In genomic region chr8:104535378-104535777, GRCm38 (mm10) we compare ENCODE assay signal across 8 mouse cellular contexts. TPM values are rescaled to one million over a fixed set of nuclear protein-coding genes. Genes with fewer than 3 reads are reported as not detected.
A peak's percentile ranks its signal among the peaks of the same experiment; 100 is the strongest.
DNase-seq lines count a peak whose midpoint lies in the region; ATAC-seq and TF ChIP-seq lines count a peak whose summit lies in the region.

No protein-coding gene starts in this region.

- no peaks in the 10 kb centered on the region for H3K9me3 ChIP-seq in hindbrain, embryonic 15.5 days
- no peaks in the 10 kb centered on the region for H3K9me3 ChIP-seq in midbrain, embryonic 15.5 days

- H3K4me2 ChIP-seq in hindbrain, embryonic 15.5 days: peak overlapping the region; percentile 83
- peak overlapping the region; percentile 60 for H3K4me2 ChIP-seq in midbrain, embryonic 15.5 days

- peaks cover 26% of the 10 kb centered on the region for H3K4me1 ChIP-seq in hindbrain, embryonic 15.5 days (replicated peaks)
- peaks cover 25% of the 10 kb centered on the region for H3K4me1 ChIP-seq in midbrain, embryonic 15.5 days

- peaks cover 25% of the 10 kb centered on the region for H3K27me3 ChIP-seq in hindbrain, embryonic 15.5 days
- H3K27me3 ChIP-seq in midbrain, embryonic 15.5 days (replicated peaks): peaks cover 16% of the 10 kb centered on the region; the same call in 1 of the 2 replicates

- no peak for DNase-seq in left cerebral cortex, adult 2 months (ENCODE audit: extremely low spot score in 1 of 2, low spot score in 2 of 2)
- DNase-seq in left cerebral cortex, postnatal 10 days (ENCODE audit: extremely low spot score in 1 of 2, low spot score in 2 of 2): no peak
- peak; percentile 9 for DNase-seq in c-Kit-positive CD71-positive TER-119-positive erythroid progenitor cells, embryonic 14.5 days (ENCODE audit: low spot score)
- DNase-seq in gastrocnemius, postnatal 4 days (ENCODE audit: low spot score in 2 of 2): no peak
- DNase-seq in testis, postnatal 10 days (ENCODE audit: low spot score): no peak

- peak overlapping the region; percentile 95 for H3K9ac ChIP-seq in hindbrain, embryonic 15.5 days
- H3K9ac ChIP-seq in midbrain, embryonic 15.5 days: peak overlapping the region; percentile 87; the same call in 1 of the 2 replicates

- intact Hi-C loops in left cerebral cortex, adult 2 months (cut with DNase I): loop anchor here (2.0 to 5.0 kb wide), 2 partner anchors 35 to 93 kb away; partner anchors contain the start of gene Dync1li2
- intact Hi-C loops in left cerebral cortex, postnatal 10 days (cut with DNase I): loop anchor here (5.0 kb wide), 1 partner anchor 37 kb away; no protein-coding TSS in a partner anchor

- H3K36me3 ChIP-seq in hindbrain, embryonic 15.5 days: no peaks in the 10 kb centered on the region
- H3K36me3 ChIP-seq in midbrain, embryonic 15.5 days (replicated peaks): no peaks in the 10 kb centered on the region

- H3K27ac ChIP-seq in left cerebral cortex, adult 2 months: peak overlapping the region; percentile 95
- no peak overlapping the region for H3K27ac ChIP-seq in hindbrain, embryonic 15.5 days (replicated peaks)
- no peak overlapping the region for H3K27ac ChIP-seq in midbrain, embryonic 15.5 days

- WGBS in hindbrain, embryonic 15.5 days: 49% methylated on average over 7 of the region's 7 CpGs
- WGBS in midbrain, embryonic 15.5 days: 37% methylated on average over 7 of the region's 7 CpGs

- H3K4me3 ChIP-seq in left cerebral cortex, adult 2 months: peak overlapping the region; percentile 97
- H3K4me3 ChIP-seq in hindbrain, embryonic 15.5 days: peak overlapping the region; percentile 82
- peak overlapping the region; percentile 66 for H3K4me3 ChIP-seq in midbrain, embryonic 15.5 days

- TF ChIP-seq CTCF in left cerebral cortex, adult 2 months (IDR thresholded peaks at IDR 0.05): no peak

- 0 out of 2 replicates have a peak, but pooled peaks have one; percentile 14 for ATAC-seq in hindbrain, embryonic 15.5 days (ENCODE audit: low FRiP score, low read depth)
- ATAC-seq in midbrain, embryonic 15.5 days (replicated peaks): 0 out of 2 replicates have a peak, but pooled peaks have one; percentile 11
- ATAC-seq in CD4-positive, CD25-positive, alpha-beta regulatory T cell, adult 4 months: no peak

RNA-seq across cellular contexts. Expression of gene Car7, which starts 0.9 kb away (rescaled TPM):
- 10 to 100 TPM; 31.9 to 32.3 TPM for total RNA-seq in left cerebral cortex, adult 2 months (2021)
- total RNA-seq in left cerebral cortex, postnatal 10 days (2021): 10 to 100 TPM; 17.0 to 18.6 TPM
- polyA plus RNA-seq in hindbrain, embryonic 15.5 days (2015; fragmentation: Nextera tagmentation; extraction: Ambion mirVana): 2.7 and 4.0 TPM in 2 replicates
- 3.2 and 4.2 TPM in 2 replicates for polyA plus RNA-seq in midbrain, embryonic 15.5 days (2015; fragmentation: Nextera tagmentation; extraction: Ambion mirVana)
- total RNA-seq in gastrocnemius, postnatal 4 days (2021): under 1 TPM; 0.64 to 0.80 TPM
- polyA plus RNA-seq in CD4-positive, CD25-positive, alpha-beta regulatory T cell, adult 4 months (2017; shearing (Covaris generic)): 1 to 10 TPM; 4.5 to 7.3 TPM

RNA-seq across cellular contexts. Expression of gene Nae1, which starts 0.9 kb away (rescaled TPM):
- 10 to 100 TPM; 47.0 to 51.2 TPM for total RNA-seq in left cerebral cortex, adult 2 months (2021)
- total RNA-seq in left cerebral cortex, postnatal 10 days (2021): 10 to 100 TPM; 48.8 to 50.7 TPM
- 103 and 107 TPM in 2 replicates for polyA plus RNA-seq in hindbrain, embryonic 15.5 days (2015; fragmentation: Nextera tagmentation; extraction: Ambion mirVana)
- 99.2 and 101 TPM in 2 replicates for polyA plus RNA-seq in midbrain, embryonic 15.5 days (2015; fragmentation: Nextera tagmentation; extraction: Ambion mirVana)
- total RNA-seq in gastrocnemius, postnatal 4 days (2021): 10 to 100 TPM; 34.8 to 41.8 TPM
- 10 to 100 TPM; 80.6 to 94.4 TPM for polyA plus RNA-seq in CD4-positive, CD25-positive, alpha-beta regulatory T cell, adult 4 months (2017; shearing (Covaris generic))

RNA-seq across cellular contexts. Expression of gene Terb1, which starts 25.7 kb away (rescaled TPM):
- total RNA-seq in left cerebral cortex, adult 2 months (2021): 1 to 10 TPM; 1.9 to 2.0 TPM
- 1 to 10 TPM in 1 of 2 experiments, under 1 TPM in 1; 0.93 to 1.2 TPM for total RNA-seq in left cerebral cortex, postnatal 10 days (2021)
- 0.62 and 0.65 TPM in 2 replicates for polyA plus RNA-seq in hindbrain, embryonic 15.5 days (2015; fragmentation: Nextera tagmentation; extraction: Ambion mirVana)
- polyA plus RNA-seq in midbrain, embryonic 15.5 days (2015; fragmentation: Nextera tagmentation; extraction: Ambion mirVana): 0.67 and 0.74 TPM in 2 replicates
- total RNA-seq in gastrocnemius, postnatal 4 days (2021): under 1 TPM; 0.22 to 0.36 TPM
- polyA plus RNA-seq in CD4-positive, CD25-positive, alpha-beta regulatory T cell, adult 4 months (2017; shearing (Covaris generic)): under 1 TPM in 1 of 2 experiments, not detected in 1; 0.42 TPM

RNA-seq across cellular contexts. Expression of gene Pdp2, which starts 55.9 kb away (rescaled TPM):
- 1 to 10 TPM; 8.4 to 8.5 TPM for total RNA-seq in left cerebral cortex, adult 2 months (2021)
- total RNA-seq in left cerebral cortex, postnatal 10 days (2021): 10 to 100 TPM; 10.1 to 10.4 TPM
- 17.9 and 20.6 TPM in 2 replicates for polyA plus RNA-seq in hindbrain, embryonic 15.5 days (2015; fragmentation: Nextera tagmentation; extraction: Ambion mirVana)
- 20.0 and 20.9 TPM in 2 replicates for polyA plus RNA-seq in midbrain, embryonic 15.5 days (2015; fragmentation: Nextera tagmentation; extraction: Ambion mirVana)
- 1 to 10 TPM; 5.9 to 6.9 TPM for total RNA-seq in gastrocnemius, postnatal 4 days (2021)
- polyA plus RNA-seq in CD4-positive, CD25-positive, alpha-beta regulatory T cell, adult 4 months (2017; shearing (Covaris generic)): 10 to 100 TPM; 21.4 to 28.3 TPM

Comparison
In these comparisons a context has a peak if more than half of its experiments do, and no peak if none do; other contexts are left out.
1. RNA of gene Car7, which starts 0.9 kb away (total RNA-seq): 31.9 to 32.3 TPM in left cerebral cortex, adult 2 months and 17.0 to 18.6 TPM in left cerebral cortex, postnatal 10 days; 0.64 to 0.80 TPM in gastrocnemius, postnatal 4 days; every median in the first group is over 4 times any median in the second.
2. Peak in every context shown above with its lines, with median percentiles within 50 percentile points of each other: H3K4me3 ChIP-seq.